20 mouse cellular contexts compared by ENCODE assay signal in the genomic region with DNA sequence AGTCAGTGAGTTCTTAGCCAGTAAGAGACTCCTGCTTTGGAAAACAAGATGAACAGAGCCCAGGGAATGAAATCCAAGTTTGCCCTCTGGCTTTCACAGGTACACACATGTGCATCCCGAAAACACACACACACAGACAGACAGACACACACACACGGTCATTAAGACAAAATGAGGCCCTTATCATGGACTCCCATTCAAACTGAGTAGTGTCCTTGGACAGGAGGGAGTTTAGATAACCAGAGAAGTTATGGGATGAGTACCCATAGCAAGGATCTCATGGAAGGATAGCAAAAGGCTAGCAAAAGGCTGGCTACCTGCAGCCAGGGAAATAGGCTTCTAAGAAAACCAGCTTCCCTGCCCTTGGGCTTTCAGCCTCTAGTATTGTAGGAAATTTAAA. TPM values are rescaled to one million over a fixed set of nuclear protein-coding genes. Genes with fewer than 3 reads are reported as not detected.
DNase-seq lines count a peak whose midpoint lies in the region; ATAC-seq and TF ChIP-seq lines count a peak whose summit lies in the region.
"Had no signal": no experiment of that assay in that cellular context is flagged by ENCODE, and none has a peak within 500 bp of the region (broad histone marks: within the 10 kb centered on the region; RNA-seq: fewer than 3 reads in every experiment).

No protein-coding gene starts in this region.

- WGBS in heart, embryonic 10.5 days, result 65% methylated on average over 2 of the region's 2 CpGs
- 86% methylated on average over 2 of the region's 2 CpGs for whole genome bisulfite sequencing in kidney, embryonic 15.5 days
- 91% methylated on average over 2 of the region's 2 CpGs for WGBS in small intestine, adult 2 months
- 92% methylated on average over 2 of the region's 2 CpGs for WGBS in midbrain, embryonic 13.5 days

- H3K9me3 ChIP-seq in heart, embryonic 10.5 days, result no peaks in the 10 kb centered on the region
- H3K9me3 ChIP-seq in kidney, embryonic 15.5 days (replicated peaks), result no peaks in the 10 kb centered on the region
- H3K9me3 ChIP-seq in midbrain, embryonic 13.5 days, result no peaks in the 10 kb centered on the region
- H3K9me3 ChIP-seq: embryonic facial prominence, embryonic 15.5 days; limb, embryonic 12.5 days; neural tube, embryonic 15.5 days; stomach, embryonic 15.5 days had no signal

- H3K9ac ChIP-seq in kidney, embryonic 15.5 days, result no peak overlapping the region
- H3K9ac ChIP-seq in midbrain, embryonic 13.5 days (replicated peaks), result no peak overlapping the region
- H3K9ac ChIP-seq: embryonic facial prominence, embryonic 15.5 days; neural tube, embryonic 15.5 days; stomach, embryonic 15.5 days had no signal

- no peak overlapping the region for H3K4me2 ChIP-seq in kidney, embryonic 15.5 days
- H3K4me2 ChIP-seq in midbrain, embryonic 13.5 days (replicated peaks), result no peak overlapping the region
- H3K4me2 ChIP-seq: embryonic facial prominence, embryonic 15.5 days; stomach, embryonic 15.5 days had no signal

- DNase-seq in heart, embryonic 10.5 days (ENCODE audit: low spot score), result no peak
- no peak for DNase-seq in heart, adult 18-20 months
- DNase-seq in kidney, adult 8-10 months, result no peak
- DNase-seq in liver, result peak; percentile 29
- no peak for DNase-seq in ovary, postnatal 14 days (ENCODE audit: low spot score)
- DNase-seq: cerebellum, adult 11-12 months; heart, postnatal 14 days; spleen, adult 18-20 months; thymus, postnatal 14 days had no signal

- H3K4me3 ChIP-seq in heart, embryonic 10.5 days, result no peak overlapping the region
- H3K4me3 ChIP-seq in kidney, embryonic 15.5 days (replicated peaks), result no peak overlapping the region
- no peak overlapping the region for H3K4me3 ChIP-seq in small intestine, adult 2 months (ENCODE audit: low read depth, low read length)
- H3K4me3 ChIP-seq in midbrain, embryonic 13.5 days (replicated peaks), result no peak overlapping the region
- H3K4me3 ChIP-seq: embryonic facial prominence, embryonic 15.5 days; layer of hippocampus, adult 2 months; limb, embryonic 12.5 days; neural tube, embryonic 15.5 days; stomach, embryonic 15.5 days had no signal

- peaks cover 89% of the 10 kb centered on the region for H3K4me1 ChIP-seq in heart, embryonic 10.5 days
- H3K4me1 ChIP-seq in kidney, embryonic 15.5 days, result peaks cover 33% of the 10 kb centered on the region
- H3K4me1 ChIP-seq in small intestine, adult 2 months (ENCODE audit: control insufficient read depth, insufficient read depth, insufficient read length, low read length), result peaks cover 16% of the 10 kb centered on the region; the same call in 1 of the 2 replicates
- peaks cover 15% of the 10 kb centered on the region for H3K4me1 ChIP-seq in midbrain, embryonic 13.5 days (replicated peaks)
- H3K4me1 ChIP-seq: stomach, embryonic 15.5 days had no signal

- H3K27me3 ChIP-seq in heart, embryonic 10.5 days (ENCODE audit: insufficient read depth, poor library complexity, severe bottlenecking), result no peaks in the 10 kb centered on the region
- H3K27me3 ChIP-seq in kidney, embryonic 15.5 days, result no peaks in the 10 kb centered on the region
- H3K27me3 ChIP-seq in small intestine, adult 2 months (ENCODE audit: control insufficient read depth, insufficient read depth, low read length), result no peaks in the 10 kb centered on the region
- H3K27me3 ChIP-seq in midbrain, embryonic 13.5 days, result peaks cover 10% of the 10 kb centered on the region; the same call in 1 of the 2 replicates
- H3K27me3 ChIP-seq: embryonic facial prominence, embryonic 15.5 days; limb, embryonic 12.5 days; Patski; stomach, embryonic 15.5 days had no signal

- no peak for TF ChIP-seq POLR2A in small intestine, adult 2 months (IDR thresholded peaks at IDR 0.05; ENCODE audit: low read depth, low read length)

- peak overlapping the region; percentile 92 for H3K27ac ChIP-seq in heart, embryonic 10.5 days
- 0 out of 2 replicates have a peak overlapping the region, but pooled peaks have one; percentile 87 for H3K27ac ChIP-seq in kidney, embryonic 15.5 days
- peak overlapping the region; percentile 84; the same call in 1 of the 2 replicates for H3K27ac ChIP-seq in small intestine, adult 2 months (ENCODE audit: insufficient read depth, low read depth, low read length)
- H3K27ac ChIP-seq in midbrain, embryonic 13.5 days, result no peak overlapping the region
- H3K27ac ChIP-seq: embryonic facial prominence, embryonic 15.5 days; layer of hippocampus, adult 2 months; neural tube, embryonic 15.5 days had no signal

- ATAC-seq in kidney, embryonic 15.5 days (replicated peaks; ENCODE audit: low FRiP score), result no peak
- no peak for ATAC-seq in midbrain, embryonic 13.5 days
- ATAC-seq: forebrain, embryonic 14.5 days; Patski had no signal

- no peak for TF ChIP-seq CTCF in small intestine, adult 2 months (IDR thresholded peaks at IDR 0.05; ENCODE audit: extremely low read depth, insufficient read length, insufficient replicate concordance, low read depth, low read length)

- no peaks in the 10 kb centered on the region for H3K36me3 ChIP-seq in heart, embryonic 10.5 days
- H3K36me3 ChIP-seq in kidney, embryonic 15.5 days, result no peaks in the 10 kb centered on the region
- H3K36me3 ChIP-seq in small intestine, adult 2 months (ENCODE audit: control insufficient read depth, insufficient read depth, low read length), result no peaks in the 10 kb centered on the region
- no peaks in the 10 kb centered on the region for H3K36me3 ChIP-seq in midbrain, embryonic 13.5 days
- H3K36me3 ChIP-seq: embryonic facial prominence, embryonic 15.5 days; limb, embryonic 12.5 days; neural tube, embryonic 15.5 days; stomach, embryonic 15.5 days had no signal

RNA-seq across cellular contexts. Expression of a gene that starts 29.4 kb away (rescaled TPM):
- polyA plus RNA-seq in heart, embryonic 10.5 days (2016; fragmentation: Nextera tagmentation; extraction: Ambion mirVana), result 29.4 and 47.2 TPM in 2 replicates
- 10 to 100 TPM in 1 of 2 experiments, 1 to 10 TPM in 1; 9.0 to 11.3 TPM for total RNA-seq in heart, adult 18-20 months (2021)
- 10.6 and 12.3 TPM in 2 replicates for polyA plus RNA-seq in kidney, embryonic 15.5 days (2015; fragmentation: Nextera tagmentation; extraction: Ambion mirVana)
- polyA plus RNA-seq in small intestine, adult 2 months (2012; rRNA removed), result 45.7 and 90.4 TPM in 2 replicates
- polyA plus RNA-seq in midbrain, embryonic 13.5 days (2015; fragmentation: Nextera tagmentation; extraction: Ambion mirVana), result 1.2 and 2.4 TPM in 2 replicates
- total RNA-seq: CH12.LX had no signal
